Mouse (Mus musculus) hindbrain, embryonic 13.5 days (tissue): ENCODE data around the gene Afap1l2. TPM values are rescaled to one million over a fixed set of nuclear protein-coding genes. Genes with fewer than 3 reads are reported as not detected.

Source experiments
- polyA plus RNA-seq: library from polyadenylated mRNA; unstranded; fragments of >200 nt; fragmentation: Nextera tagmentation; extraction: Ambion mirVana; gene quantifications from 2 replicates; pipeline ENCODE4 v1.2.1, GENCODE M21; 2015

Gene Afap1l2
- polyA plus RNA-seq, 1 experiment from 2014 or later = 12.2 TPM

Other genes with a start within 250 kb of the Afap1l2 start
- gene Ccdc186, start 186.0 kb downstream of the Afap1l2 start, polyA plus RNA-seq = 28.1 and 31.5 TPM in 2 replicates
- 0.77 and 0.96 TPM in 2 replicates for gene Tdrd1, start 182.0 kb downstream of the Afap1l2 start, polyA plus RNA-seq
- 0.40 and 0.61 TPM in 2 replicates for gene Vwa2, start 134.0 kb downstream of the Afap1l2 start, polyA plus RNA-seq